10 mouse cellular contexts compared by ENCODE assay signal in genomic region chr16:17796519-17796918, GRCm38 (mm10). TPM values are rescaled to one million over a fixed set of nuclear protein-coding genes. Genes with fewer than 3 reads are reported as not detected.
A peak's percentile ranks its signal among the peaks of the same experiment; 100 is the strongest.
DNase-seq lines count a peak whose midpoint lies in the region; ATAC-seq and TF ChIP-seq lines count a peak whose summit lies in the region.
"Had no signal": no experiment of that assay in that cellular context is flagged by ENCODE, and none has a peak within 500 bp of the region (broad histone marks: within the 10 kb centered on the region; RNA-seq: fewer than 3 reads in every experiment).

No protein-coding gene starts in this region.

- peaks cover 24% of the 10 kb centered on the region for H3K36me3 ChIP-seq in heart, embryonic 12.5 days
- H3K36me3 ChIP-seq in hindbrain, embryonic 14.5 days (replicated peaks; ENCODE audit: control insufficient read depth, insufficient read depth): peaks cover 20% of the 10 kb centered on the region
- peaks cover 16% of the 10 kb centered on the region for H3K36me3 ChIP-seq in midbrain, embryonic 12.5 days

- intact Hi-C loops in heart, postnatal 36 days (cut with DNase I): no loop called here

- no peak for ATAC-seq in heart, embryonic 12.5 days (ENCODE audit: insufficient number of reproducible peaks, low FRiP score)
- no peak for ATAC-seq in hindbrain, embryonic 14.5 days (ENCODE audit: low FRiP score)
- no peak for ATAC-seq in midbrain, embryonic 12.5 days (ENCODE audit: low FRiP score, low read depth)
- ATAC-seq: CD4-positive, CD25-positive, alpha-beta regulatory T cell, adult 4 months had no signal

- no peak for TF ChIP-seq POLR2A in bone marrow macrophage, adult 2 months (IDR thresholded peaks at IDR 0.05; ENCODE audit: borderline replicate concordance, low read depth, low read length)

- H3K9ac ChIP-seq in heart, embryonic 12.5 days: peak overlapping the region; percentile 83; the same call in 1 of the 2 replicates
- no peak overlapping the region for H3K9ac ChIP-seq in hindbrain, embryonic 14.5 days
- H3K9ac ChIP-seq in midbrain, embryonic 12.5 days (replicated peaks): peak overlapping the region; percentile 68; the same call in 1 of the 2 replicates

- peak overlapping the region; percentile 64 for H3K4me3 ChIP-seq in heart, embryonic 12.5 days
- peak overlapping the region; percentile 16; the same call in 1 of the 2 replicates for H3K4me3 ChIP-seq in bone marrow macrophage, adult 2 months (ENCODE audit: insufficient read depth, low read length)
- peak overlapping the region; percentile 46 for H3K4me3 ChIP-seq in hindbrain, embryonic 14.5 days (replicated peaks; ENCODE audit: low read length)
- H3K4me3 ChIP-seq in midbrain, embryonic 12.5 days: peak overlapping the region; percentile 53

- H3K27me3 ChIP-seq in heart, embryonic 12.5 days (replicated peaks): peaks cover 45% of the 10 kb centered on the region
- peaks cover 62% of the 10 kb centered on the region for H3K27me3 ChIP-seq in hindbrain, embryonic 14.5 days (ENCODE audit: control insufficient read depth, insufficient read depth, low read length)
- peaks cover 76% of the 10 kb centered on the region for H3K27me3 ChIP-seq in midbrain, embryonic 12.5 days

- H3K27ac ChIP-seq in heart, embryonic 12.5 days (ENCODE audit: poor library complexity, severe bottlenecking): no peak overlapping the region
- H3K27ac ChIP-seq in bone marrow macrophage, adult 2 months (ENCODE audit: insufficient read depth, low read depth, low read length): no peak overlapping the region
- H3K27ac ChIP-seq in hindbrain, embryonic 14.5 days: no peak overlapping the region
- H3K27ac ChIP-seq in midbrain, embryonic 12.5 days (replicated peaks): no peak overlapping the region

- DNase-seq in heart, postnatal 36 days: no peak
- no peak for DNase-seq in hindbrain, embryonic 14.5 days (ENCODE audit: low spot score)
- DNase-seq in thymus, postnatal 10 days (ENCODE audit: low spot score in 2 of 2): no peak
- no peak for DNase-seq in thymus, postnatal 4 days
- no peak for DNase-seq in gastrocnemius, postnatal 10 days

- peak overlapping the region; percentile 78 for H3K4me2 ChIP-seq in heart, embryonic 12.5 days
- peak overlapping the region; percentile 79 for H3K4me2 ChIP-seq in hindbrain, embryonic 14.5 days (replicated peaks)
- H3K4me2 ChIP-seq in midbrain, embryonic 12.5 days (replicated peaks): peak overlapping the region; percentile 88

- H3K9me3 ChIP-seq in heart, embryonic 12.5 days (replicated peaks): no peaks in the 10 kb centered on the region
- no peaks in the 10 kb centered on the region for H3K9me3 ChIP-seq in hindbrain, embryonic 14.5 days (ENCODE audit: control insufficient read depth, low read length)
- H3K9me3 ChIP-seq in midbrain, embryonic 12.5 days: no peaks in the 10 kb centered on the region

- TF ChIP-seq CTCF in bone marrow macrophage, adult 2 months (IDR thresholded peaks at IDR 0.05; ENCODE audit: low read depth, low read length): no peak

- H3K4me1 ChIP-seq in heart, embryonic 12.5 days (replicated peaks): peaks cover 35% of the 10 kb centered on the region
- H3K4me1 ChIP-seq in bone marrow macrophage, adult 2 months (ENCODE audit: control insufficient read depth, insufficient read depth, low read length): peaks cover 3% of the 10 kb centered on the region; the same call in 1 of the 2 replicates
- 0 out of 2 replicates have a peak, but pooled peaks cover 9% of the 10 kb centered on the region for H3K4me1 ChIP-seq in hindbrain, embryonic 14.5 days (replicated peaks; ENCODE audit: control insufficient read depth, insufficient read depth, low read length)
- peaks cover 22% of the 10 kb centered on the region for H3K4me1 ChIP-seq in midbrain, embryonic 12.5 days

RNA-seq across cellular contexts. Expression of gene Scarf2, which starts 0.6 kb away (rescaled TPM):
- 15.8 and 17.4 TPM in 2 replicates for polyA plus RNA-seq in heart, embryonic 12.5 days (2016; fragmentation: Nextera tagmentation; extraction: Ambion mirVana)
- 1 to 10 TPM; 4.5 to 4.9 TPM for total RNA-seq in heart, postnatal 36 days (2021)
- polyA plus RNA-seq in bone marrow macrophage, adult 2 months (2012; ENCODE audit: insufficient read depth, insufficient read length, missing spikeins): 0.86 and 1.7 TPM in 2 replicates
- polyA plus RNA-seq in hindbrain, embryonic 14.5 days (2014; fragmentation: Nextera tagmentation; extraction: Ambion mirVana): 2.9 and 3.4 TPM in 2 replicates
- polyA plus RNA-seq in midbrain, embryonic 12.5 days (2016; fragmentation: Nextera tagmentation; extraction: Ambion mirVana): 10.1 and 12.1 TPM in 2 replicates
- 10 to 100 TPM; 17.3 to 25.4 TPM for total RNA-seq in gastrocnemius, postnatal 10 days (2021)
- polyA plus RNA-seq: CD4-positive, CD25-positive, alpha-beta regulatory T cell, adult 4 months had no signal

RNA-seq across cellular contexts. Expression of gene B830017H08Rik, which starts 36.4 kb away (rescaled TPM):
- not detected in 2 replicates for polyA plus RNA-seq in heart, embryonic 12.5 days (2016; fragmentation: Nextera tagmentation; extraction: Ambion mirVana)
- total RNA-seq in heart, postnatal 36 days (2021): not detected
- not detected in 2 replicates for polyA plus RNA-seq in bone marrow macrophage, adult 2 months (2012; ENCODE audit: insufficient read depth, insufficient read length, missing spikeins)
- 6.0 and 6.1 TPM in 2 replicates for polyA plus RNA-seq in hindbrain, embryonic 14.5 days (2014; fragmentation: Nextera tagmentation; extraction: Ambion mirVana)
- 0.45 and 0.55 TPM in 2 replicates for polyA plus RNA-seq in midbrain, embryonic 12.5 days (2016; fragmentation: Nextera tagmentation; extraction: Ambion mirVana)
- not detected for total RNA-seq in gastrocnemius, postnatal 10 days (2021)
- total RNA-seq: gastrocnemius, postnatal 14 days had no signal
- polyA plus RNA-seq: CD4-positive, CD25-positive, alpha-beta regulatory T cell, adult 4 months had no signal

RNA-seq across cellular contexts. Expression of gene Klhl22, which starts 37.1 kb away (rescaled TPM):
- polyA plus RNA-seq in heart, embryonic 12.5 days (2016; fragmentation: Nextera tagmentation; extraction: Ambion mirVana): 42.7 and 44.4 TPM in 2 replicates
- 10 to 100 TPM; 17.2 to 20.2 TPM for total RNA-seq in heart, postnatal 36 days (2021)
- 9.3 and 12.4 TPM in 2 replicates for polyA plus RNA-seq in bone marrow macrophage, adult 2 months (2012; ENCODE audit: insufficient read depth, insufficient read length, missing spikeins)
- polyA plus RNA-seq in hindbrain, embryonic 14.5 days (2014; fragmentation: Nextera tagmentation; extraction: Ambion mirVana): 82.1 and 96.0 TPM in 2 replicates
- polyA plus RNA-seq in midbrain, embryonic 12.5 days (2016; fragmentation: Nextera tagmentation; extraction: Ambion mirVana): 52.8 and 57.9 TPM in 2 replicates
- 10 to 100 TPM; 22.5 to 28.3 TPM for total RNA-seq in gastrocnemius, postnatal 10 days (2021)

RNA-seq across cellular contexts. Expression of gene Car15, which starts 41.6 kb away (rescaled TPM):
- 1.5 and 1.7 TPM in 2 replicates for polyA plus RNA-seq in heart, embryonic 12.5 days (2016; fragmentation: Nextera tagmentation; extraction: Ambion mirVana)
- total RNA-seq in heart, postnatal 36 days (2021): 1 to 10 TPM; 2.1 TPM
- 1.3 and 1.6 TPM in 2 replicates for polyA plus RNA-seq in bone marrow macrophage, adult 2 months (2012; ENCODE audit: insufficient read depth, insufficient read length, missing spikeins)
- 2.5 and 3.4 TPM in 2 replicates for polyA plus RNA-seq in hindbrain, embryonic 14.5 days (2014; fragmentation: Nextera tagmentation; extraction: Ambion mirVana)
- polyA plus RNA-seq in midbrain, embryonic 12.5 days (2016; fragmentation: Nextera tagmentation; extraction: Ambion mirVana): 4.4 and 5.8 TPM in 2 replicates
- total RNA-seq in gastrocnemius, postnatal 10 days (2021): 1 to 10 TPM; 1.0 to 2.1 TPM
